9 mouse cellular contexts compared by ENCODE assay signal in genomic region chr19:45030111-45030510, GRCm38 (mm10). TPM values are rescaled to one million over a fixed set of nuclear protein-coding genes. Genes with fewer than 3 reads are reported as not detected.
DNase-seq lines count a peak whose midpoint lies in the region; ATAC-seq and TF ChIP-seq lines count a peak whose summit lies in the region.
"Had no signal": no experiment of that assay in that cellular context is flagged by ENCODE, and none has a peak within 500 bp of the region (broad histone marks: within the 10 kb centered on the region; RNA-seq: fewer than 3 reads in every experiment).

No protein-coding gene starts in this region.

- peak; percentile 79 for TF ChIP-seq CTCF in forebrain, postnatal 0 days (IDR thresholded peaks at IDR 0.05; ENCODE audit: low read depth)

- H3K27ac ChIP-seq in heart, embryonic 14.5 days (replicated peaks in 1 of 2; ENCODE audit: control insufficient read depth in 1 of 2, insufficient read depth in 1 of 2, low read depth in 2 of 2, low read length in 2 of 2) = peak overlapping the region in 1 of 2 experiments; percentile 35; a peak in 1 of 4 replicates
- no peak overlapping the region for H3K27ac ChIP-seq in forebrain, postnatal 0 days (ENCODE audit: low read depth, low read length)
- no peak overlapping the region for H3K27ac ChIP-seq in kidney, embryonic 15.5 days
- no peak overlapping the region for H3K27ac ChIP-seq in stomach, embryonic 14.5 days (ENCODE audit: low read length)
- H3K27ac ChIP-seq: limb, embryonic 12.5 days had no signal

- no peak overlapping the region for H3K4me3 ChIP-seq in heart, embryonic 14.5 days (ENCODE audit: control insufficient read depth in 1 of 2, insufficient read depth in 1 of 2, low read depth in 1 of 2, low read length in 2 of 2)
- no peak overlapping the region for H3K4me3 ChIP-seq in forebrain, postnatal 0 days (ENCODE audit: low read depth, low read length)
- 0 out of 2 replicates have a peak overlapping the region, but pooled peaks have one; percentile 21 for H3K4me3 ChIP-seq in kidney, embryonic 15.5 days (replicated peaks)
- no peak overlapping the region for H3K4me3 ChIP-seq in stomach, embryonic 14.5 days (ENCODE audit: low read depth, low read length)

- H3K9me3 ChIP-seq in heart, embryonic 14.5 days (ENCODE audit: control insufficient read depth, low read length) = no peaks in the 10 kb centered on the region
- no peaks in the 10 kb centered on the region for H3K9me3 ChIP-seq in forebrain, postnatal 0 days (ENCODE audit: low read length)
- no peaks in the 10 kb centered on the region for H3K9me3 ChIP-seq in kidney, embryonic 15.5 days (replicated peaks)
- H3K9me3 ChIP-seq in stomach, embryonic 14.5 days (ENCODE audit: control insufficient read depth, low read depth, low read length) = no peaks in the 10 kb centered on the region
- H3K9me3 ChIP-seq: limb, embryonic 12.5 days had no signal

- no peaks in the 10 kb centered on the region for H3K27me3 ChIP-seq in heart, embryonic 14.5 days (ENCODE audit: control insufficient read depth, insufficient read depth, low read length)
- H3K27me3 ChIP-seq in forebrain, postnatal 0 days (ENCODE audit: insufficient read depth, low read length) = no peaks in the 10 kb centered on the region
- H3K27me3 ChIP-seq in kidney, embryonic 15.5 days = no peaks in the 10 kb centered on the region
- H3K27me3 ChIP-seq in stomach, embryonic 14.5 days (ENCODE audit: control insufficient read depth, insufficient read depth, low read length) = no peaks in the 10 kb centered on the region
- H3K27me3 ChIP-seq: limb, embryonic 12.5 days had no signal

- H3K4me1 ChIP-seq in heart, embryonic 14.5 days (ENCODE audit: control insufficient read depth in 2 of 2, insufficient read depth in 2 of 2, low read length in 2 of 2) = peaks cover 13 to 31% of the 10 kb centered on the region in 2 experiments
- H3K4me1 ChIP-seq in forebrain, postnatal 0 days (ENCODE audit: insufficient read depth) = 0 out of 2 replicates have a peak, but pooled peaks cover 5% of the 10 kb centered on the region
- H3K4me1 ChIP-seq in kidney, embryonic 15.5 days = peaks cover 48% of the 10 kb centered on the region
- H3K4me1 ChIP-seq in stomach, embryonic 14.5 days (ENCODE audit: control insufficient read depth, insufficient read depth, low read length) = peaks cover 19% of the 10 kb centered on the region; the same call in 1 of the 2 replicates

- DNase-seq in heart, adult 8-10 months (ENCODE audit: low spot score) = no peak
- DNase-seq in CD4-positive, CD25-positive, alpha-beta regulatory T cell, adult 2 months (ENCODE audit: low read depth, low spot score) = peak; percentile 84
- peak; percentile 79 for DNase-seq in brain, adult 2 months (ENCODE audit: low read depth, low spot score)
- no peak for DNase-seq in forebrain, postnatal 0 days
- peak; percentile 80 for DNase-seq in lung, postnatal 36 days

- 0 out of 2 replicates have a peak, but pooled peaks have one; percentile 14 for ATAC-seq in heart, embryonic 14.5 days (ENCODE audit: insufficient number of reproducible peaks, insufficient read depth, low FRiP score, low read depth)
- ATAC-seq in forebrain, postnatal 0 days = peak; percentile 36
- peak; percentile 17; the same call in 1 of the 2 replicates for ATAC-seq in kidney, embryonic 15.5 days (replicated peaks; ENCODE audit: low FRiP score)
- ATAC-seq in stomach, embryonic 14.5 days (ENCODE audit: insufficient number of reproducible peaks, insufficient read depth, low FRiP score, low read depth) = peak; percentile 21; the same call in 1 of the 2 replicates

- peak overlapping the region; percentile 63 for H3K4me2 ChIP-seq in heart, embryonic 14.5 days (ENCODE audit: low read length)
- H3K4me2 ChIP-seq in forebrain, postnatal 0 days (ENCODE audit: low read depth) = no peak overlapping the region
- no peak overlapping the region for H3K4me2 ChIP-seq in kidney, embryonic 15.5 days
- H3K4me2 ChIP-seq in stomach, embryonic 14.5 days (replicated peaks; ENCODE audit: low read depth, low read length) = no peak overlapping the region

- WGBS in heart, embryonic 14.5 days = 31% methylated on average over 8 of the region's 8 CpGs
- WGBS in forebrain, postnatal 0 days = 35% methylated on average over 8 of the region's 8 CpGs
- WGBS in kidney, embryonic 15.5 days = 37% methylated on average over 8 of the region's 8 CpGs
- WGBS in stomach, embryonic 14.5 days = 38% methylated on average over 8 of the region's 8 CpGs

- peaks cover 39% of the 10 kb centered on the region for H3K36me3 ChIP-seq in heart, embryonic 14.5 days (ENCODE audit: control insufficient read depth, insufficient read depth, low read length)
- peaks cover 20% of the 10 kb centered on the region for H3K36me3 ChIP-seq in forebrain, postnatal 0 days (ENCODE audit: insufficient read depth)
- H3K36me3 ChIP-seq in kidney, embryonic 15.5 days = peaks cover 43% of the 10 kb centered on the region
- H3K36me3 ChIP-seq in stomach, embryonic 14.5 days (ENCODE audit: control insufficient read depth, insufficient read depth, low read length) = peaks cover 28% of the 10 kb centered on the region

- no peak overlapping the region for H3K9ac ChIP-seq in heart, embryonic 14.5 days (ENCODE audit: low read length)
- H3K9ac ChIP-seq in forebrain, postnatal 0 days = no peak overlapping the region
- no peak overlapping the region for H3K9ac ChIP-seq in kidney, embryonic 15.5 days
- no peak overlapping the region for H3K9ac ChIP-seq in stomach, embryonic 14.5 days (replicated peaks; ENCODE audit: low read depth, low read length)
- H3K9ac ChIP-seq: limb, embryonic 12.5 days had no signal

RNA-seq across cellular contexts. Expression of gene Pdzd7, which starts 15.4 kb away (rescaled TPM):
- 0.11 and 0.19 TPM in 2 replicates for polyA plus RNA-seq in heart, embryonic 14.5 days (2014; fragmentation: Nextera tagmentation; extraction: Ambion mirVana)
- under 1 TPM in 1 of 4 experiments, not detected in 3; 0.46 TPM for total RNA-seq in heart, adult 8-10 months (2022)
- 5.2 and 6.4 TPM in 2 replicates for total RNA-seq in forebrain, postnatal 0 days (2014; rRNA removed)
- 1.6 and 1.9 TPM in 2 replicates for polyA plus RNA-seq in forebrain, postnatal 0 days (2015; fragmentation: Nextera tagmentation; extraction: Ambion mirVana)
- 0.78 and 1.1 TPM in 2 replicates for polyA plus RNA-seq in kidney, embryonic 15.5 days (2015; fragmentation: Nextera tagmentation; extraction: Ambion mirVana)
- 0.62 TPM in 2 replicates for polyA plus RNA-seq in stomach, embryonic 14.5 days (2014; fragmentation: Nextera tagmentation; extraction: Ambion mirVana)

RNA-seq across cellular contexts. Expression of gene Lzts2, which starts 15.9 kb away (rescaled TPM):
- polyA plus RNA-seq in heart, embryonic 14.5 days (2014; fragmentation: Nextera tagmentation; extraction: Ambion mirVana) = 39.5 and 42.2 TPM in 2 replicates
- 10 to 100 TPM; 53.9 to 70.5 (median 63.8) TPM for total RNA-seq in heart, adult 8-10 months (2022)
- total RNA-seq in forebrain, postnatal 0 days (2014; rRNA removed) = 26.6 and 29.3 TPM in 2 replicates
- polyA plus RNA-seq in forebrain, postnatal 0 days (2015; fragmentation: Nextera tagmentation; extraction: Ambion mirVana) = 14.6 and 15.0 TPM in 2 replicates
- 66.6 and 72.8 TPM in 2 replicates for polyA plus RNA-seq in kidney, embryonic 15.5 days (2015; fragmentation: Nextera tagmentation; extraction: Ambion mirVana)
- 52.5 and 56.0 TPM in 2 replicates for polyA plus RNA-seq in stomach, embryonic 14.5 days (2014; fragmentation: Nextera tagmentation; extraction: Ambion mirVana)

RNA-seq across cellular contexts. Expression of gene Sfxn3, which starts 17.2 kb away (rescaled TPM):
- polyA plus RNA-seq in heart, embryonic 14.5 days (2014; fragmentation: Nextera tagmentation; extraction: Ambion mirVana) = 17.6 and 18.2 TPM in 2 replicates
- total RNA-seq in heart, adult 8-10 months (2022) = 10 to 100 TPM in 3 of 4 experiments, 1 to 10 TPM in 1; 9.0 to 10.8 (median 10.3) TPM
- total RNA-seq in forebrain, postnatal 0 days (2014; rRNA removed) = 50.7 and 53.1 TPM in 2 replicates
- polyA plus RNA-seq in forebrain, postnatal 0 days (2015; fragmentation: Nextera tagmentation; extraction: Ambion mirVana) = 93.3 and 106 TPM in 2 replicates
- 20.2 and 24.4 TPM in 2 replicates for polyA plus RNA-seq in kidney, embryonic 15.5 days (2015; fragmentation: Nextera tagmentation; extraction: Ambion mirVana)
- polyA plus RNA-seq in stomach, embryonic 14.5 days (2014; fragmentation: Nextera tagmentation; extraction: Ambion mirVana) = 28.8 and 34.5 TPM in 2 replicates

RNA-seq across cellular contexts. Expression of gene Mrpl43, which starts 23.9 kb away (rescaled TPM):
- 62.0 and 65.5 TPM in 2 replicates for polyA plus RNA-seq in heart, embryonic 14.5 days (2014; fragmentation: Nextera tagmentation; extraction: Ambion mirVana)
- total RNA-seq in heart, adult 8-10 months (2022) = 10 to 100 TPM; 43.9 to 59.9 (median 54.3) TPM
- total RNA-seq in forebrain, postnatal 0 days (2014; rRNA removed) = 60.6 and 62.2 TPM in 2 replicates
- 85.7 and 99.2 TPM in 2 replicates for polyA plus RNA-seq in forebrain, postnatal 0 days (2015; fragmentation: Nextera tagmentation; extraction: Ambion mirVana)
- polyA plus RNA-seq in kidney, embryonic 15.5 days (2015; fragmentation: Nextera tagmentation; extraction: Ambion mirVana) = 71.9 and 73.5 TPM in 2 replicates
- 60.1 and 60.4 TPM in 2 replicates for polyA plus RNA-seq in stomach, embryonic 14.5 days (2014; fragmentation: Nextera tagmentation; extraction: Ambion mirVana)

RNA-seq across cellular contexts. Expression of gene Twnk, which starts 24.6 kb away (rescaled TPM):
- polyA plus RNA-seq in heart, embryonic 14.5 days (2014; fragmentation: Nextera tagmentation; extraction: Ambion mirVana) = 14.2 and 14.6 TPM in 2 replicates
- total RNA-seq in heart, adult 8-10 months (2022) = 10 to 100 TPM; 30.6 to 34.6 (median 31.4) TPM
- 7.7 and 8.6 TPM in 2 replicates for total RNA-seq in forebrain, postnatal 0 days (2014; rRNA removed)
- polyA plus RNA-seq in forebrain, postnatal 0 days (2015; fragmentation: Nextera tagmentation; extraction: Ambion mirVana) = 8.8 and 10.8 TPM in 2 replicates
- polyA plus RNA-seq in kidney, embryonic 15.5 days (2015; fragmentation: Nextera tagmentation; extraction: Ambion mirVana) = 29.4 and 29.7 TPM in 2 replicates
- 13.3 and 15.3 TPM in 2 replicates for polyA plus RNA-seq in stomach, embryonic 14.5 days (2014; fragmentation: Nextera tagmentation; extraction: Ambion mirVana)

Comparison
In these comparisons a context has a peak if more than half of its experiments do, and no peak if none do; other contexts are left out.
1. DNase-seq: peak in CD4-positive, CD25-positive, alpha-beta regulatory T cell, adult 2 months (single experiment), brain, adult 2 months (single experiment) and lung, postnatal 36 days (single experiment); none in heart, adult 8-10 months (single experiment) and forebrain, postnatal 0 days (single experiment).
2. Peak in every context shown above with its lines, with median percentiles within 50 percentile points of each other: ATAC-seq.